Mouse (Mus musculus): ENCODE data around the gene Ccp110.

Gene Ccp110

DNA sequence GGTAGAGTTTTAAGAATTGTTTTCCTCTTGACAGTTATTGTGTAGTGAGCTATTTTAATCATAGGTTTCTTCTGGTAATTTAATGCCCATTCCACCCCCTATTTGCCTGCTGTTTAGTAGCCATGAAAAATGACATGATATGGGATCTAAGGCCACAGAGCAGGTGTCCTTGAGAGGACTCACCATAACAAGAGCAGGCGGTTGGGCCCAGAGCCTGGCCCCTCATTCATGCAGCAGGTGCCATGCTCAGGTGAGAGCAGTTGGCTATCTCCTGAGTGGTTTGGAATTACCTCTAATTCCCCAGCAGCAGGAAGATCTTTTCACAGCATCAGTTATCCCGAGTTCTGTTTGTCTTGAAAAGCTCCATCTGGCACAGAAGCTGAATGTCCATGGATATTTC, 13.1 kb downstream of the Ccp110 start:
- no peak for DNase-seq (ENCODE audit: low read depth, low spot score)

DNA sequence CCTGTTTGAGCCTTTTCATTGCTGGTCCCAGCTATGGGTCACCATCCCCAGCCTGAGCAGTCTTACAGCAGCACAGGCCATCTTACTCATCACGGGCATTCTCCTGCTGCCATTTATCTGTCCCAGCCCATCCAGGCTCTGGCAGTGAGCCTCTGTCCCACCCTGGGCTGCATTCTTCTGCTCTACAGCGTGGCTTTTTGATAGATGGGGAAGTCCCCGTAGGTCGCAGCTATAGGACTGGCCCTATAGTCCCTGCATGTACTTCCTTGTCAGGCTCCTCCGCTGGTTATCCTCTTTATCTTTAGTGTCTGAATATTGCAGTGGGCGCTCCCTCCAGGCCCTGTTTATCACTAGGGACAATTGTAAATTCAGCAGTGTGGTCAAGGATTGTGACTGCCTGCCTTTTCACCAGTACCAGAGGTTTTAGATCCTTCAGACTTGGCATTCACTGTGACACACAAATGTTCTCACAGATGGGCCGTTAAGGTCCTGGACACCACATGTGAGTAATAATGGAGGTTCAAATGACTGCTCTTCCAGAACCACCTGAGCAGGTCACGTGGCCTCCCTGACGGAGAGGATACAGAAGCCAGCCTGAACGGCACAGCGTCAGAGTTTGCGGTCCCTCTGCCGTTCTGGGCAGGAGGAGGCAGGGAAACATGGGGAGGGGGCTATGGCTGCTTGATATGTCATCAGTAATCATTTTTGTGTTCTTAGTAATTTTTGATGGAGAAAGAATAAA, 16.7 kb downstream of the Ccp110 start:
- no peak for DNase-seq (ENCODE audit: low read depth, low spot score)

DNA sequence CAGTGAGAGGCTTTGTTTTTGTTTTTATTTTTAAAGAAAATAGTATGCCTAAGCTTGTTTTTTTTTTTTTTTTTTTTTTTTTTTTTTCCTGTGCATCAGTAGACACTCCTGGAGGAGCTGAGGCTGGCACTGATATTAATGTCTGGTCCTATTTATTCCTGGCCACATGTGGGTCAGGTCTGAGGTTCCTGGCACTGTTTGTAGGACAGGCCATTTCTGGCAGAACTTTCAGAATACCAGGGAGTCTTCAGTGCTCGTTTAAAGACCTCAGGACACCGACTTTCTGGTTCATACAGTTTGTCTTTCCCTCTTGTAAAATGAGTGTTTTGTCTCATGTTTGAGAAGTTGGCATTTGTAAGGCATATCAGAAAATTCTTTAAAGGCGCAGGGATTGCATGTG, 19.4 kb downstream of the Ccp110 start:
- no peak for DNase-seq (ENCODE audit: low read depth, low spot score)

DNA sequence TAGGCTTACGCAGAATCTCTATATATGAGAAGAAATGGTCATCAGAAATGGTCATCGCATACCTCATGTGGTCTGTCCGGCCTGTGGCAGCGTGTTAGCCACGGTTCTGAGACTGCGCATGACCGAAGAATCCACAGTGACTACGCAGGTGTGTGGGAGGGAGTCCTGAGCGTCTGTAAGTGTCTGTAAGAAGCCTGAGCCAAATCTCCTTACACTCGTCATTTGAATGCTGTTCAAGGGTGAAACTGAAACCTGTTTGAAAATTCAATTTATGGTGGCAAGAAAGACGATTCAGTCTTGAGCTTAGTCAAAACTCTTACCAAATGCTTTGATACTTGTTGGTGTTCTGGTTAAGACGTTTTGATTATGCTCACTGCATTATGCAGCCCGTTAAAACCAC, 20.9 kb downstream of the Ccp110 start:
- DNase-seq (ENCODE audit: low read depth, low spot score): no peak

DNA sequence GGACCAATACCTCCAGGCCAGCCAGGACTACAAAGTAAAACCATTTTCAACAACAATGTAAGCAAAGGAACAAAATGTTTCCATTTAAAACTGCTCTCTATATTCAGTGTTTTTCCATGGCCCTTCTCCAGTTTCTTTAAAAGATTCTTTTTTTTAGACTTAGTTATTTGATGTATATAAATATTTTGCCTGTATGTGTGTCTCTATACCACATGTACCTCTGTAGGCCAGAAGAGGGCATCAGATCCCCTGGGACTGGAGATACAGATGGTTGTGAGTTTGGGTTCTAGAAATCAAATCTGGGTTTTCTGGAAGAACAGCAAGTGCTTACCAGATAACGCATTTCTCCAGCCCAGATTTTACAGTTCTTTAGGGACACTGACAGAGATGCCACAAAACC, 26.4 kb downstream of the Ccp110 start:
- DNase-seq (ENCODE audit: low read depth, low spot score): no peak

DNA sequence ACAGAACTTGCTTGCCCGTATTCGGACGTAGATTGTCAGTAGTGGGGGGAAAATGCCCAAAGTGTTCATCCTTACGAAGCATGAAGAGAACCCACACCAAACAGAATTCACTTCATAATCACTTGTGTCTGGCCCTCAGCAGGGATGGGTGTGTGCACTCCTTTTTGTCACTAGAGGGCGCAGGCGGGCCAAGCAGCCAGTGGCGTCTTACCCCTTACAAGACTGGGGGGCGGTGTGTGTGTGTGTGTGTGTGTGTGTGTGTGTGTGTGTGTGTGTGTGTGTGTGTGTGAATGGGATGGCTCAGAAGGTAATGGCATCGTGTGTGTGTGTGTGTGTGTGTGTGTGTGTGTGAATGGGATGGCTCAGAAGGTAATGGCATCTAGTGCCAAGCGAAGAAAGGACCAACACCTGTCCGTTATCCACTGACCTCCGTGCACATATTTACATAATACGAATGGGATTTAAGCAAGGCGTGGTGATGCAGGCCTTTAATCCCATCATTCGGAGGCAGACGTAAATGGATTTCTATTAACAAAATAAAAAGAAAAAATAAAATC, 27.7 kb downstream of the Ccp110 start, which contains the start of gene Vps35l:
Gene Vps35l, plus strand, starts transcription at position 252 of the 557 bp plus-strand sequence.
- peak; percentile 67 for DNase-seq (ENCODE audit: low read depth, low spot score)

DNA sequence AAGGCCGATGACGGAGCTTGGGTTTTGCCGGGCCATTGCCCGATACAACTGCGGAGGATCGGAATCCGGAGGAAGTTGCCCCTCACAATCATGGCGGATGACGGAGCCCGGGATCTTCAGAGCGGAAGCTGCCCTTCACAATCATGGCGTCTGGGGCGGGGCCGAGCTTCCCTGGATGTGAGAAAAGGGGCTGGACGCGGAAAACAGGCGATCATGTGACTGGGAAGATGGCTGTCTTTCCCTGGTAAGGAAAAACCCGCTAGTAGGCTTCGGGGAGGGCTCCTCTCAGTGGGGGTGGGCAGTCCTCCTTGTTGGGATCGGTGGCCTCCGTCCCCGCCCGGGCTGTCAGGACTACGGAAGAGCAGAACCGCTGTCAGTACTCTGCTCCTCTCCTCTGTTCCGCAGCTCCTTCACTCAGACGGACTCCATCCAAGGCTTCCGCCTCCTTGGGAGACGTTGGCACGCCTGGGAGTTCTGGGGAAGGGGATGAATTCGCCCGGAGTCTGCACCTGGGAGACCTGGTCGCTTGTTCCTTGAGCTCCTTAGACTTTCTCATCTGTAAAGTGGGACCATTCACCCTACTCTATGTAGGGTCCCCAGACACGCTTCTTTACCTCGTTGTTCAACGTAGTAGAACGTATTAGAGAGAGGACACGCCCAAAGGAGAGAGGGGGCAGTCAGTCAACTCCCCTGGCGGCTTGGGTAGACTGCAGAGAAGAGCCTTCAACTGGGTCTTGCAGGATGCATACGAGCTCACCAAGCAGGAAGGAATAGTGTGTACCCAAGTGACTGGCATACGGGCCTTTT, 28.4 kb downstream of the Ccp110 start:
- DNase-seq (ENCODE audit: low read depth, low spot score): peak; percentile 95

DNA sequence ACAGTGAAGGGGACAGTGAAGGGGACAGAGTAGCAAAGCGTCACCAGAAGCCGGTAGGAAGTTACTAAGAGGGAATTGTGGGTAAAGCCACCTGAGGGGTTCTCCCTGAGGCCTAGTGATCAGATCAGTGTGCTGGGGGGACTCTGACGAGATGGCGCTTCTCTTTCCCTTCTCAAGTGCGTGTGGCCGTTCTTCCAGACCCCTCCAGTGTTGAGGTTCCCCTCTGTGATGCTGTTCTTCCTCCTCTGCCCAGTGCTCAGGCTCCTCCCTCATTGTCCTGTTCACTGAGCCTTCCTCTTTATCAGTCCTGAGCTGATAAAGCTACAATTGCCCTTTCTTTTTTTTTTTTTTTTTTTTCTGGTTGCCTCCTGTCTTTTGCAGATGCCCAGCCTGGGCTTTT, 29.9 kb downstream of the Ccp110 start:
- no peak for DNase-seq (ENCODE audit: low read depth, low spot score)

DNA sequence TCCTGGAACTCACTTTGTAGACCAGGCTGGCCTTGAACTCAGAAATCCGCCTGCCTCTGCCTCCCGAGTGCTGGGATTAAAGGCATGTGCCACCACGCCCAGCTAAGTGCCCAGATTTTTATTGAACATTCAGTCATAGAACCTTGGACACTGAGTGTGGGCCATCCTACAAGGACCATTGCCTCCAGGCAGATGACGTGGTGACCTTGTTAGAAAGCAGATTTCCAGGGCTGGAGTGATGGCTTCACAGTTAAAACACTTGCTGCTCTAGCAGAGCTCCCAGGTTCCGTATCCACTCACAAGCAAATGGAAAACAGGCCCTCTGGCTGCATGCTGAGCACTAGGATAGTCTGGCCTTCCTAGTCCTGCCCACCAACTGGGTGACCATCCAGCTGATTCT, 32.4 kb downstream of the Ccp110 start:
- no peak for DNase-seq (ENCODE audit: low read depth, low spot score)

DNA sequence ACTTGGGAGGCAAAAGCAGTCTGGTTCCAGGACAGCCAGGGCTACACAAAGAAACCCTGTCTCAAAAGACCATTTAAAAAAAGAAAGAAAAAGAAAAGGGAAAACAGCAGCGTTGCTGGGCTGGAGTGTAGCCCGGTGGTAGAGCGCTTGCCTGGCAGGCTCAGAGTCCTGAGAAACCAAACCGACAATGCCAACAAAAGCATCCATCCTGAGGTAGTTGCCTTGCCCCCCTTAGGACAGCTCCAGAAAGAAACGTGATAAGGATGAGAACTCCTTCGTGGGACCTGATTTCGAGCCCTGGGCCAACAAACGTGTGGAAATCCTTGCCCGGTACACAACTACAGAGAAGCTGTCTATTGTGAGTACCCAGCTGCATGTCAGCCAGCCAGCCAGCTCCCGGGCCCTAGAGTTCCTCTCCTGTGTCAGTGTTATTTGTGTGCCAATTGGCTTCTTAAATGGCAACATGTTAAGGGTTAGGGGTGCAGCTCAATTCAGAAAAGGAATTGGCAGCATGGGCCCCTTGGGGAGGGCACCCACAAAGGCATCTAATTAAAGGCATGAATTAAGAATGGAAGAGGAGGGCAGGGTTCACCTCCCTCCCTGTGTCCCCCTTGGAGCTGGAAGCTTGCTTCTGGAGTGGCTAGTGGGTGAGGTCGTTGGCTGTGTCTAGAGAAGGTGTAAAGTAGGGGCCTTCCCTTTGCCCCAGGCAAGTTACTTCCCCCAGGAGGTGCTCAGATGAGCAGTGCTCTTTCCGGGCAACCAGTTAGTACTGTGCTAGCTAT, 35.7 kb downstream of the Ccp110 start:
- no peak for DNase-seq (ENCODE audit: low read depth, low spot score)

DNA sequence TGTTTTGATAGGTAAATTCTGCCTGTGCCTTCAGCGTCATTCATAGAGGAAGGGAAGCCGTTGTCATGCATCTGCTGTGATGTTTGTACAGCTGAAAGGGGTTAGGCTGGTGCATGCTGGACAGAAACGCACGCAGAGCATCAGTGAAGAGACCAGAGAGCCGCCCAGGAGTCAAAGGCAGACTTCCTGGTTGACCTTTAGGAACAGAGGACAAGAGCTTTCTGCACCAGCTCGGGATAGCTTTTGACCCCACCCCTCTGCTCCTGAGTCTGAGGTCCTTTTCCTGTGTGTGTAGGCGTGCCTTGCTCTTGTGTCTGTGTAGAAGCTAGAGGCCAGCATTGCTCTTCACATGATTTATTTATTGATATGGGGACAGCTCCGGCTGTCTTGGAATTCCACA, 37.4 kb downstream of the Ccp110 start:
- no peak for DNase-seq (ENCODE audit: low read depth, low spot score)

DNA sequence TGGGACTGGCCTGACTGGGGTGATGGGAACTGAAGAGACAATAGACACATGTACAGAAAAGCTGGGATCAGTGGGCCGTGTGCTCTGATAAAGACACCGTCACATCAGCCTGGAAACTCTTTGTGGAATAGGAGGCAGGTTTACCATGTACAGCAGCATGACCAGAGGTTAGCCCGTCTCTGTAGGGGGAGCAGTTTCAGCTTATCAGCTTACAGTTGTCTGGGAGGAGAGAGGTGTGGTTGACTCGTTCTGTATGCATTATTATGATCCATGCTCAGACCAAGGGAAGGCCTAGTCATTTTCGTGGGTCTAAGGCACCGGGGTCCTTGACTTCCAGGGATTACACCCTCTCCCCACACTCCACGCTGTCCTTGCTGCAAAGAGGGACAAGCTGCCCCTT, 39.3 kb downstream of the Ccp110 start:
- no peak for DNase-seq (ENCODE audit: low read depth, low spot score)

DNA sequence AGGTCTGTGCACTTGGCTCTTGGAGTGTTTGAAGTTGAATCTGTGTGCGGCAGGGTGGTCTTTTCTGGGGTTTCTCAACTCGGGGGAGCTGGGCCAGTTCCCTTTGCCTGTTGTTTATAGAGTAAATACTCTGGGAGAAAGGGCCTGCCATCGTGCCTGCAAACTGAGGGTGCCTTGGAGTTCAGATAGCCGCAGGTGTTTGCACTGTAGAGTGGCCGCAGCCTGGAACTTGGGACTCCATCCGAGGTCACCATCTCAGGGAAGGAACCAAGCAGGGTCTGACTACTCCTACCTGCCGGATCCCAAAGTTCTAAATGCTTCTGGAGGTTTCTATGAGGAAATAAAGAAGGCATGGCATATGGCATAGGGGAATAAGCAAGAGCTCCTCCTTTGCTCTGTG, 43.4 kb downstream of the Ccp110 start:
- DNase-seq (ENCODE audit: low read depth, low spot score): no peak

DNA sequence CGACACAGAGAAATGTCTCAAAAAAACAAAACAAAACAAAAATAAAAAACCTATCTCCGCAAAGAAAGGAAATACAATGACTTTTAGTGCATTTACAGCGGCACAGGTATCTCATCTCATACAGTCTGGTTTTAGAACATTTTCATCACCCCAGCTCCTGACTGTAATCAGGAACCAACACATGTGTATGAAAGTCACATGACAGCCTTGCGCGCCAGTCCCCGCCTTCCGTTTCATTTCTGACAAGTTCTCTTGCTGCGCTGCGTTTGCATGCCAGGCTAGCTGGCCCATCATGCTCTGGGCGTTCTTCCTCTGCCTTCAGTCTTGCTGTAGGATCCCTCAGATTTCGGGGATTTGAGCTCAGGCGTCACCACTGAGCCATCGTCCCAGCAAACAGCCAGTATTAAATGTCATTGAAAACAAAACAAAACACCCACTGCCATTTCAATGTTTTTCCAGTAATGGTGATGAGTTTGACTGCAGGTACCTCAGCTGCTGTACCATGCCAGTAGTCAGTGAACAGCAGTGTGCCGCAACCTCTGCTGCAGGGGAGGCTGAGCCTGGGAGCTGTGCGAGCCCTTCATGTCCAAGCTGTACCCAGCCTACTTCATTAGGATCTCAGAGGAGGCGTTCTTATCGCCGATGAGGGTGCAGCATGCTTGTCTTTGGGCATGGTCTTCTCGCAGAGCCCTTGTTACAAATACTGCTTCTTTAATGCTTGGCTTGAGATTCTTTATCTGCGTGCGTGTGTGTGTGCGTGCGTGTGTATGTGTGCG, 44.3 kb downstream of the Ccp110 start:
- DNase-seq (ENCODE audit: low read depth, low spot score): no peak

DNA sequence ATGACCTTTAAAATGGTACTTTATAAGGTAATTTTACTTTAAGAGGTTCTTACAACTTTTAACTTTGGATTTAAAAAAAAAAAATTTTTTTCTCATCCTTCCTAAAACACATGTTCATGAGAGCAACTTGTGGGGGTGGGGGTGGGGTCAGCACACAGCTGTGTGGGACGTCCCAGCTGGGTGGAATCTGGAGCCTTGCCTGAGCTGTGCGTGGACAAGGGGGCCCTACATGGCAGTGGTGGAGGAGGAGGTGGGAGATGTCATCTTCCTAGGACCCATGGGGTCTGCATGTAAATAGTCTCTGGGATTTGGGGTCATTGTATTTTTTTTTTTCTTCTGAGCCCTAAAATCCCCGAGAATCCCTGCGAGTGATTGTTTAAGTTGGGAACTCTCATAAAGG, 46.0 kb downstream of the Ccp110 start:
- no peak for DNase-seq (ENCODE audit: low read depth, low spot score)

DNA sequence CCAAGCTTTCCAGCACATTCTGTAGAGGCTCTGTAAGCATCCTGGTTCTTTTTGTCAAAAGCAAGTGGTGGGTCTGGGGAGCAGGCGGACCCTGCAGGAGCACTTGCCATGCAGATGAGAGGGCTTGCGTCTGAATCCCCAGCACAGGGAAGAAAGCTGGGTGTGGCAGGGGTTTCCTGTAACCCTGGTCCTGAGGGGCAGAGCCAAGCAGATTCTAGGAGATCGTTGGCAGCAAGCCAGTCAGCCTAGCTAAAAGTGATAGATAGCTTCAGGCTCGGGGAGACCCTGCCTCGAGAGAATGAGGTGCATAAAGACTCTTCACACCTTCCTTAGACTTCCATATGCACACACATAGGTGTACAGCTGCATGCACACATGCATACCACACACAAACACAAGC, 47.0 kb downstream of the Ccp110 start:
- no peak for DNase-seq (ENCODE audit: low read depth, low spot score)

DNA sequence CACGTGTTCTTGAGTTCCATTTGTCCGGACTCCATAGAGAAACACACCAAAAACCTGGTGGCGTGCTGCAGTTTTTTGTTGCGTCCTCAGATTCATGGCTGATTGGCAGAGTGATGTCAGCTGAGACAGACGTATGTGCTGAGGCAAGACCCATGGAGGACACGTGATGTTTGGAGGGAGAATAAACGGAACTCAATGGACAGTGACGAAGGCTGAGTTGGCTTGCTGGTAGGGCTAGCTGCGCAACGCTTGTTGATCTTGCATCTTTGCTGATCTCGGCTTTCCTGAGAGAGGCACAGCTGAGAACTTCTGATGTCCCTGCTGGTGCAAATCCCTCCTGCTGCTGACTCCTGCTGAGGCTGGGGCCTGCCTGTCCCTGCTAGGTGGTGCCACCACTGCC, 51.6 kb downstream of the Ccp110 start:
- DNase-seq (ENCODE audit: low read depth, low spot score): no peak

DNA sequence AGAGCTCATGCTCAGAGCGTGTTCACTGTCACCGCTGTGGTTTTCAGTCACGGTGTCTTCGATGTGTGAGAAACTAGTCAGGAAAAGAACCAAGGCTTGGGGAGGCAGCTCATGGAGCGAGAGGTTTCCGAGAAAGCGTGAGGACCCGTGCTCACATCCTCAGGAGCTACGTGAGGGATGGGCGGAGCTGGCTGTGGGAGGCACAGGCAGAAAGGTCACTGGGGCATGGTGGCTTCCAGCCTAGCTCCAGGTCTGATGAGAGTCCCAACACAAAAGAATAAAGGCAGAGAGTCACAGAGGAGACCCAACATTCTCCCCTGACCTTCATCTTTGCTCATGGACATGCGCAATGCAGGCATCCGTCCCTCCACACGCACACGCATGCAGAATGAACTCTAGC, 52.4 kb downstream of the Ccp110 start:
- no peak for DNase-seq (ENCODE audit: low read depth, low spot score)

DNA sequence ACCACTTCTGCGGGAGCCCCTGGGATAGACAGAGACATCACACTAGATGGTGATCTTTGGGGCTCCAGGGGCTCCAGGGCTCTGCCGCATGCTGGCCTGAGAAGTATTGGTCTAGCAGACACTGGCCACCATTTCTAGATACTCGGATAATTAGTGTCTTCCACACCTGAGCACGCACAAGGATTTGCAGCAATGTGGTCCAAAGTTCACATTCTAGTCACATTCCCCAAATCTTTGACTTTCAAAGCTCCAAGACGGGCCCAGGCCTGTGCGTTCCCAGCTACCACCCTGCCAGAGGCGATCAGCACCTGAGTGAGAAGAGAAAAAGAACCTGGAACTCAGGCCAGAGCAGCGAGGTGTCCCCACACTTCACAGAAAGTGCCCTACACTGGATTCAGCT, 53.3 kb downstream of the Ccp110 start:
- DNase-seq (ENCODE audit: low read depth, low spot score): no peak

DNA sequence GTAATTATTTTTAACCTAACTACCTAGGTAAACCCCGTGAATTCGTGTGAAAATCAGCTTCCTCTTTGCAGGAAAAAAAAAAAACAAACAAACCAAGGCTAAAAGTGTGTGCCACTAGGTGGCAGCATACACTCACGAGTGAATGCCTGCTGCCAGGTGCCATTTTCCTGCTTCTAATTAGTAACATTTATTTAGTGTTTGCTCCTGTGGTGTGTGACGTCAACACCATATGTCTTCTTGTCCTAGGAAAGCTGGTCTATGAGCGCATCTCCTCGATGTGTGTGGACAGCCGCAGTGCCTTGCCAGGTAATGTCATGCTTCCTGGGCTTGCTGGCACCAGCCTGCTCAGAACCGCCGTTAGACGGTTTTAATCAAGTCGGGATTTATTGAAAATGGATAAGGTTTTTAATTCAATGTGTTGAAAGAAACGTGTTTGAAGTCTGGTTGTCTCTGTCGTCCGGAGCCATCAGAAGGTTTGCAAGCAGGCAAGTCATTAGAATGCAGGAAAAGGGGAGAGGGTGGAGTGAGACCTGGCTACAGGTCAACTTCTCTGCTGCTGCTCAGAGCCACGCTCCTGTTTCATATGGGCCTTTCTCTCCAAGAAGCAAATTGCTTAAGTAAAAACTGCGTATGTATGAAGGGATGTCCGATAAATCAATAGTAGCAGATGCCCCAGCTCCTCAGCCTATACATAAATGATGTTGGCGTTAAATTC, 53.9 kb downstream of the Ccp110 start:
- DNase-seq (ENCODE audit: low read depth, low spot score): peak; percentile 38

DNA sequence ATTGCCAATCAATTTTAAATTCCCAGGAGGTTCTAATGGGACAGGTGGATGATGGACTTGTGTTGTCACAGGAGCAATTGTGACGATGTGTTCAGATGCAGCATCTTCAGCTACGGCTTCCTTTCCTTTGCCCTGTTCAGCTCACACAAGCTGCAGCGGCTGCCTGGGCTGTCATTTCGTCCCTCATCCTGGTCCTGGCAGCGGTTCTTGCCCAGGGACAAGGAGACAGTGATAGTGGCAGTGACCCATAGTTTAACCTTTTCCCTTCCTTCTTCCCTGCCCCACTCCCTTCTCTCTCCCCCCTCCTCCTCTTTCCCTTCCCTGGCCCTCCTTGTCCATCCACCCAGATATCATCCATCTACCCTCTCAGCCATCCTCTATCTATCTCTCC, 54.5 kb downstream of the Ccp110 start:
- DNase-seq (ENCODE audit: low read depth, low spot score): no peak
